Mouse (Mus musculus): Measurements from ENCODE around the gene Fancc. TPM values are rescaled to one million over a fixed set of nuclear protein-coding genes. Genes with fewer than 3 reads are reported as not detected.
"Not testable (repeated sequence)": the region's sequence is repeated elsewhere in the genome, so short reads cannot be mapped to it uniquely, and the experiment has no call there.

Gene Fancc
- polyA plus RNA-seq, 3 experiments from 2014 or later = 8.5 to 18.0 (median 14.4) TPM

- no peak for ATAC-seq
Observed at GRCm38 (mm10) chr13:63514931-63515360, 17.9 kb upstream of the Fancc start.

- no peak for ATAC-seq
Observed at GRCm38 (mm10) chr13:63513374-63514098, 16.5 kb upstream of the Fancc start.

DNA sequence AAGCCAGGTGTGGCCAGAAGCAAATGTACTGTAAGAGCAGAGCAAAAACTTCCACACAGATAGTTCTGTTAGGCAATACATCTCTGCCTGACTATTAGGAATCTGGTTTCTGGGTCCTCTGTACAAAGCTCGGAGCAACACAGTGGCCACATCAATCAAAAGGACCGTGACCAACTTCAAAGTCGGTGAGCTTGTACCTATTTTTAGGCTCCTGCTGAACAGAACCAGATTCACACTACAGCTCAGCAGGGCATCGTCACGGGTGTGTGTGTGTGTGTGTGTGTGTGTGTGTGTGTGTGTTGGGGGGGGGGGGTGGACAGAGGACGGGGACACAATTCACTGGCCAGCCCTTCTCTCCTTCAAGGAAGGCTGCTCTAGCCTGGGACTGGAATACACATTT is 15.3 kb upstream of the Fancc start:
- ATAC-seq = no peak

GRCm38 (mm10) chr13:63507821-63508220 is 10.7 kb upstream of the Fancc start:
- no peak for ATAC-seq

- ATAC-seq = no peak
Observed at GRCm38 (mm10) chr13:63507001-63507556, 10.0 kb upstream of the Fancc start.

GRCm38 (mm10) chr13:63506364-63506763 is 9.3 kb upstream of the Fancc start:
- no peak for ATAC-seq

GRCm38 (mm10) chr13:63502391-63502790 is 5.3 kb upstream of the Fancc start:
- ATAC-seq = no peak

DNA sequence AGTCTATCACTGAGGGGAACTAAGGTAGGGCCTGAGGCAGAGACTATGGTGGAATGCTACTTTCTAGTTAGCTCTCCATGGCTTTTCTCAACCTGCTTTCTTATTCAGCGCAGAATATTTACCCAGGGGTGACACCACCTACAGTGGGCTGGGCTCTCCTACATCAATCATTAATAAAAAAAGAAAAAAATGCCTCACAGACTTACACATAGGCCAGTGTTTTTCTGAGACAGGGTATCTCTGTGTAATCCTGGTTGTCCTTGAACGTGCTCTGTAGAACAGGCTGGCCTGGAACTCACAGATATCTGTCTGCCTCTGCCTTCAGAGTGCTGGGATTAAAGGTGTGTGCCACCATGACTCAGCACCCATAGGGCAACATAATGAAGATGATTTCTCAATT is 2.4 kb upstream of the Fancc start:
- no peak for ATAC-seq

DNA sequence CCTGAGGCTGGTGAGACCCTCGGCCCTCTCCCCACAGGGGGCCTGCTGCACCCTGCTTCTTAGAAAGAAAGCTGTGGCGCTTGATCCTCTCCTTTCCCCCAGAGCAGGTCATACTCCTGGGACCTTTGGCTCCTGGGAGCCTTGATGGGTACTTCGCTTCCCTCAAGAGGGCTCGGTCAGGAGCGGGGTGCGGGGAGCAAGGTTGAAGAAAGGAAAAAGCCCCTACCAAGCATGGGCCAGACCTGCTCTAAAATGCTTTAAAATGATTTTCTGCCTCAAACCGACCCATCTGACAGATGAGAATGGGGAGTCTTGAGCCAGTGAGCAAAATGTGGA is 9.4 kb downstream of the Fancc start:
- no peak for ATAC-seq

GRCm38 (mm10) chr13:63486791-63487706 is 10.0 kb downstream of the Fancc start:
- no peak for ATAC-seq

DNA sequence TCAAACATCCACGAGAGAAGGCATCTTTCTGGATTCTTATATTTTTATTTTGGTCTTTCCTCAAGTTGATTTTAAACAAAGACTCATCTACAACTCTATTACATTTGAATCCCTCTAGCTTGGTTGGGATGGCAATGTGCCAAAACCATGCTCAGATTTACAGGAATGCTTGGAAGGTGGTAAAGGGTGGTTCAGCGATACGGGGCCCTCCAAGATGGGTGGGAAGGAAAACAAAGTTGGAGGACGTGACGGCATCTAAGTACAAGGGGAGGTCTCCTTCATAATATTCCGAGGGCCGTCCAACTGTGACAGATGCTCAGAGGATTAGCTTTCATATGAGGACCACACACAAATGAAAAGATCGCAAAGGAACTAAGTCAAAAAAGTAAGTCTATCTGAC is 21.7 kb downstream of the Fancc start:
- no peak for ATAC-seq

DNA sequence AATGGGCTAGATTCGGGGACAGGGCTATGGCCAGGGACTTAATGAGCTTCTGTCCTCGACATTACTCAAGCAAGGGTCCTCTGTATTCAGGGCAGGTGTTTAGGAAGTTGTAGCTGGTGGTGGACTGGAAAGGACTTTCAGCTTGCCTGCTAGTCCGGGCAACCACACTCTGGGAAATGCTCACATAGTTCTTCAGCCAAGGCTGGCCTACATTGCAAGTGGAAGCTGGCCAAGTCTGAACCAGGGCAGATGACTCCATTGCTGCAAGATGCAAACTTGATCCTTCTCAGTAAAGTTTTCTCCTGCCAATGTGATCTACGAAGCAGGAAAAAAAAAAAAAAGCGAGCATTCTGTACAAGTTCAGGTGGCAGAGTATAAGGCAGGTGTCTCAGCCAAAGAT is 44.2 kb downstream of the Fancc start:
- no peak for ATAC-seq

- no peak for ATAC-seq
Observed at GRCm38 (mm10) chr13:63451140-63451539, 45.9 kb downstream of the Fancc start.

GRCm38 (mm10) chr13:63445419-63445818 is 51.7 kb downstream of the Fancc start:
- peak; percentile 54 for ATAC-seq

- no peak for ATAC-seq
Observed at GRCm38 (mm10) chr13:63432759-63433158, 64.3 kb downstream of the Fancc start.

DNA sequence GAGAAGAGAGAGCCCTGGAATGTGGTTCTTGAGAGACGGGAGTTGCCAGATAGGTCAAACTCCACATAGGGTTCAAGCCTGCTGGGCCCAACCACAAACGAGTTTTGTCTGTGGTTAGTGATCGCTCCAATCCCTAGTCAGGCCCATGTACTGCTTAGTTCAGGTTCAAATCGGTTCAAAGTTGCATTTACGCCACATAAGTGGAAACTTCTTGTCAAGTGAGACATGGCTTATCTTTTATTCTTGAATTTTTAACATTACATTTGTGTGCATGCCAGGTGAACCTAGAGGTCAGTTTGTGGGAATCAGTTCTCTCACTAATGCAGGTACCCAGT is 65.3 kb downstream of the Fancc start:
- peak; percentile 30 for ATAC-seq

GRCm38 (mm10) chr13:63431030-63431856 is 65.8 kb downstream of the Fancc start:
- ATAC-seq = peak; percentile 84

DNA sequence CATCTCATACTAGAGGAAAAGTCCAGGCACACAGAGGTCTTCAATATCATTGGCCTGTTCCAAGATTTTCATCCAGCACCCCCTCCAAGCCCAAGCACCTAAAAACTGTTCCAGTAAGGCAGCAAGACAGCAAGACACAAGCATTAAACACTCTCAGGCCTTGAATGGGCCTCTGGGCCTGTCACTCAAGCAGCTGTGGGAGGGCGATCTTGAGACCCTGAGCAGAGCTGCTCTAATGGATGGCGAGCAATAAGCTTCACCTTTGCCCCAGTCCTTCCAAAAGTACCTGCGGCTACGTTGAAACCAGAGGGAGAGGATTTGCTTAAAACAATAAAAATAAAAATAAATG is 66.4 kb downstream of the Fancc start:
- ATAC-seq = peak; percentile 26

GRCm38 (mm10) chr13:63430206-63430605 is 66.9 kb downstream of the Fancc start:
- ATAC-seq = no peak

DNA sequence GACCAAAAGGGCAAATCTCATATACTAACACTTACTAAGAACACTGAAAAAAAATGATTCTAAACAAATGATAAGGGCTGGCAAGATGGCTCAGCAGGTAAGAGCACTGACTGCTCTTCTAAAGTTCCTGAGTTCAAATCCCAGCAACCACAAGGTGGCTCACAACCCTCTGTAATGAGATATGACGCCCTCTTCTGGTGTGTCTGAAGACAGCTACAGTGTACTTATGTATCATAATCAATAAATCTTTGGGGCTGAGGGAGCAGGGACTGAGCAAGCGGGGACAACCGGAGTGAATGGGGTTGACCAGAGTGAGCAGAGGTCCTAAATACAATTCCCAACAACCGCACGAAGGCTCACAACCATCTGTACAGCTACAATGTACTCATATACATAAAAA is 68.9 kb downstream of the Fancc start:
- ATAC-seq = not testable (repeated sequence)

- no peak for ATAC-seq
Observed at GRCm38 (mm10) chr13:63423060-63423459, 74.0 kb downstream of the Fancc start.

- ATAC-seq = peak; percentile 21
Observed at GRCm38 (mm10) chr13:63421225-63421624, 75.9 kb downstream of the Fancc start.

DNA sequence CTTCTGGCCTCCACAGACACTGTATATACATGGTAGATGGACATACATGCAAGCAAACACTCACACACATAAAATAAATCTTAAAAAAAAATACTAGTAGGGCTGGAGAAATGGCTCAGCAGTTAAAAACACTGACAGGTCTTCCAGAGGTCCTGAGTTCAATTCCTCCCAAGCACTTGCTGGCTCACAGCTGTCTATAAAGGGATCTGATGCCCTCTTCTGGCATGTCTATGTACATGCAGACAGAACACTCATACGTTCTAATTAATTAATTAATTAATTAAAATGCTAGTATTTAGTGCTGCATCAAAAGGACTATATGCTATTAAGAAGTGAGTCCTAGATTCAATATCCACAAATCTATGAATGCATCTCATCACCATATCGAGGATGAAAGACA is 78.9 kb downstream of the Fancc start:
- no peak for ATAC-seq

All from inflammation-experienced regulatory T-cells, adult 6 months (primary cell).